ENCODE assay signal across 27 mouse cellular contexts in the genomic region with DNA sequence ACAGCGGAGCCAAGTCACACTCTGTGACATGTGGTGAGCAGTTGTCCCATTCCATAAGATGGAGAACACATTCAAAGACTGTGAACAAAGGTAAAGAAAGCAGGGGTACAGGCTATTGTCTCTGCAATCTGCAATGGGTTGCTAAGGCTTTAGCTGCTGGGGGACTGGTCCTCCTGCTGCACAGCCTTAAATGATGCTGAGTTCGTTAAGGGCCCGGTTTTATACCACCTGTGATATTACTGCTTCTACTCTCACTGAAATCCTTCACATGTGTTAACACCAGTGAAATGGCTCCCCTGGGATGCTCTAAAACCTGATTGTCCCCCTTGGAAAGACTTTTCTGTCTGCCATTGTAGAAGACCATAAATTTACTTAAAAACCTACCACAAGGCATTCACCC. TPM values are rescaled to one million over a fixed set of nuclear protein-coding genes. Genes with fewer than 3 reads are reported as not detected.
DNase-seq lines count a peak whose midpoint lies in the region; ATAC-seq lines count a peak whose summit lies in the region.
"Had no signal": no experiment of that assay in that cellular context is flagged by ENCODE, and none has a peak within 500 bp of the region (broad histone marks: within the 10 kb centered on the region; RNA-seq: fewer than 3 reads in every experiment).

No protein-coding gene starts in this region.

- no peak overlapping the region for H3K9ac ChIP-seq in midbrain, embryonic 14.5 days (replicated peaks; ENCODE audit: low read length)
- no peak overlapping the region for H3K9ac ChIP-seq in embryonic facial prominence, embryonic 15.5 days
- no peak overlapping the region for H3K9ac ChIP-seq in neural tube, embryonic 13.5 days
- H3K9ac ChIP-seq: heart, embryonic 13.5 days; intestine, embryonic 15.5 days; liver, embryonic 15.5 days; midbrain, embryonic 12.5 days had no signal

- no peaks in the 10 kb centered on the region for H3K36me3 ChIP-seq in midbrain, embryonic 10.5 days
- H3K36me3 ChIP-seq in midbrain, embryonic 14.5 days (ENCODE audit: control insufficient read depth, insufficient read depth, low read length): no peaks in the 10 kb centered on the region
- no peaks in the 10 kb centered on the region for H3K36me3 ChIP-seq in embryonic facial prominence, embryonic 15.5 days
- no peaks in the 10 kb centered on the region for H3K36me3 ChIP-seq in neural tube, embryonic 13.5 days
- H3K36me3 ChIP-seq: heart, embryonic 13.5 days; intestine, embryonic 15.5 days; liver, embryonic 15.5 days; midbrain, embryonic 12.5 days had no signal

- ATAC-seq in midbrain, embryonic 14.5 days (ENCODE audit: low FRiP score, low TSS enrichment): no peak
- no peak for ATAC-seq in embryonic facial prominence, embryonic 15.5 days (ENCODE audit: insufficient number of reproducible peaks, low FRiP score, low TSS enrichment, low read depth)
- 0 out of 2 replicates have a peak, but pooled peaks have one; percentile 26 for ATAC-seq in neural tube, embryonic 13.5 days (ENCODE audit: low read depth)
- ATAC-seq: forebrain, embryonic 14.5 days; hindbrain, embryonic 16.5 days; intestine, embryonic 15.5 days; lung, postnatal 0 days had no signal

- 79% methylated on average over 3 of the region's 3 CpGs for WGBS in midbrain, embryonic 10.5 days
- WGBS in midbrain, embryonic 14.5 days: 68% methylated on average over 3 of the region's 3 CpGs
- WGBS in embryonic facial prominence, embryonic 15.5 days: 57% methylated on average over 3 of the region's 3 CpGs
- WGBS in neural tube, embryonic 13.5 days: 21% methylated on average over 3 of the region's 3 CpGs

- no peak overlapping the region for H3K4me3 ChIP-seq in midbrain, embryonic 10.5 days
- H3K4me3 ChIP-seq in midbrain, embryonic 14.5 days (replicated peaks; ENCODE audit: low read depth, low read length): no peak overlapping the region
- H3K4me3 ChIP-seq in embryonic facial prominence, embryonic 15.5 days (replicated peaks): no peak overlapping the region
- H3K4me3 ChIP-seq in neural tube, embryonic 13.5 days: no peak overlapping the region
- H3K4me3 ChIP-seq: heart, adult 2 months; heart, embryonic 13.5 days; intestine, embryonic 15.5 days; liver, embryonic 15.5 days; midbrain, embryonic 12.5 days had no signal

- H3K27ac ChIP-seq in midbrain, embryonic 10.5 days (replicated peaks): 0 out of 2 replicates have a peak overlapping the region, but pooled peaks have one; percentile 1
- no peak overlapping the region for H3K27ac ChIP-seq in midbrain, embryonic 14.5 days (replicated peaks; ENCODE audit: low read depth, low read length)
- peak overlapping the region; percentile 34; the same call in 1 of the 2 replicates for H3K27ac ChIP-seq in embryonic facial prominence, embryonic 15.5 days (replicated peaks)
- no peak overlapping the region for H3K27ac ChIP-seq in neural tube, embryonic 13.5 days (replicated peaks)
- H3K27ac ChIP-seq: heart, adult 2 months; heart, embryonic 13.5 days; intestine, embryonic 15.5 days; liver, embryonic 15.5 days; macrophage; midbrain, embryonic 12.5 days had no signal

- intact Hi-C loops in heart, postnatal 36 days (cut with DNase I): no loop called here
- intact Hi-C loops in left cerebral cortex, postnatal 10 days (cut with DNase I): no loop called here

- 0 out of 2 replicates have a peak, but pooled peaks cover 12% of the 10 kb centered on the region for H3K27me3 ChIP-seq in midbrain, embryonic 10.5 days (ENCODE audit: low read depth, poor library complexity, severe bottlenecking)
- H3K27me3 ChIP-seq in midbrain, embryonic 14.5 days (ENCODE audit: control insufficient read depth, insufficient read depth, low read length): no peaks in the 10 kb centered on the region
- H3K27me3 ChIP-seq in embryonic facial prominence, embryonic 15.5 days: no peaks in the 10 kb centered on the region
- H3K27me3 ChIP-seq in neural tube, embryonic 13.5 days: peaks cover 11% of the 10 kb centered on the region
- H3K27me3 ChIP-seq: heart, embryonic 13.5 days; intestine, embryonic 15.5 days; midbrain, embryonic 12.5 days had no signal

- peaks cover 63% of the 10 kb centered on the region for H3K4me1 ChIP-seq in midbrain, embryonic 10.5 days
- H3K4me1 ChIP-seq in midbrain, embryonic 14.5 days (ENCODE audit: control insufficient read depth, insufficient read depth, low read length): peaks cover 2% of the 10 kb centered on the region; the same call in 1 of the 2 replicates
- H3K4me1 ChIP-seq in embryonic facial prominence, embryonic 15.5 days: peaks cover 47% of the 10 kb centered on the region
- H3K4me1 ChIP-seq in neural tube, embryonic 13.5 days (replicated peaks): peaks cover 31% of the 10 kb centered on the region
- H3K4me1 ChIP-seq: liver, embryonic 15.5 days had no signal

- H3K9me3 ChIP-seq in midbrain, embryonic 10.5 days (replicated peaks): no peaks in the 10 kb centered on the region
- H3K9me3 ChIP-seq in midbrain, embryonic 14.5 days (ENCODE audit: control insufficient read depth, low read length): no peaks in the 10 kb centered on the region
- H3K9me3 ChIP-seq in embryonic facial prominence, embryonic 15.5 days (replicated peaks): no peaks in the 10 kb centered on the region
- no peaks in the 10 kb centered on the region for H3K9me3 ChIP-seq in neural tube, embryonic 13.5 days
- H3K9me3 ChIP-seq: heart, embryonic 13.5 days; intestine, embryonic 15.5 days; liver, embryonic 15.5 days; midbrain, embryonic 12.5 days had no signal

- H3K4me2 ChIP-seq in midbrain, embryonic 14.5 days (ENCODE audit: low read length): no peak overlapping the region
- peak overlapping the region; percentile 15; the same call in 1 of the 2 replicates for H3K4me2 ChIP-seq in embryonic facial prominence, embryonic 15.5 days (replicated peaks)
- no peak overlapping the region for H3K4me2 ChIP-seq in neural tube, embryonic 13.5 days
- H3K4me2 ChIP-seq: heart, embryonic 13.5 days; intestine, embryonic 15.5 days; liver, embryonic 15.5 days; midbrain, embryonic 12.5 days had no signal

- DNase-seq in heart, adult 11 months: peak; percentile 35
- no peak for DNase-seq in heart, postnatal 36 days
- DNase-seq in midbrain, embryonic 10.5 days (ENCODE audit: low spot score): no peak
- DNase-seq in midbrain, embryonic 14.5 days: no peak
- DNase-seq in layer of hippocampus, adult 18-20 months (ENCODE audit: low spot score in 2 of 2): no peak
- no peak for DNase-seq in left cerebral cortex, postnatal 10 days (ENCODE audit: extremely low spot score in 1 of 2, low spot score in 2 of 2)
- DNase-seq: adrenal gland, postnatal 25 days; cerebellum, adult 8-10 months; cerebellum, postnatal 36 days; gastrocnemius, postnatal 25 days; heart, adult 2 months; heart, postnatal 4 days; kidney, adult 9 months; liver; thymus, adult 18-20 months; thymus, postnatal 4 days had no signal

RNA-seq across cellular contexts. Expression of a gene that starts 6.1 kb away (rescaled TPM):
- total RNA-seq in heart, postnatal 36 days (2021): under 1 TPM; 0.25 to 0.30 TPM
- 6.0 and 7.7 TPM in 2 replicates for polyA plus RNA-seq in midbrain, embryonic 10.5 days (2016; fragmentation: Nextera tagmentation; extraction: Ambion mirVana)
- polyA plus RNA-seq in midbrain, embryonic 14.5 days (2014; fragmentation: Nextera tagmentation; extraction: Ambion mirVana): 2.1 and 2.9 TPM in 2 replicates
- 13.9 and 14.1 TPM in 2 replicates for polyA plus RNA-seq in embryonic facial prominence, embryonic 15.5 days (2015; fragmentation: Nextera tagmentation; extraction: Ambion mirVana)
- 1.8 and 2.3 TPM in 2 replicates for polyA plus RNA-seq in neural tube, embryonic 13.5 days (2015; fragmentation: Nextera tagmentation; extraction: Ambion mirVana)
- 1 to 10 TPM; 2.1 to 2.2 TPM for total RNA-seq in layer of hippocampus, adult 18-20 months (2021)
- 1 to 10 TPM; 1.8 to 2.0 TPM for total RNA-seq in left cerebral cortex, postnatal 10 days (2021)
- total RNA-seq: neutrophil, adult 5-6 weeks had no signal
- polyA plus RNA-seq: macrophage had no signal

Comparison
In these comparisons a context has a peak if more than half of its experiments do, and no peak if none do; other contexts are left out.
1. H3K27ac ChIP-seq: peak in midbrain, embryonic 10.5 days (single experiment) and embryonic facial prominence, embryonic 15.5 days (single experiment); none in midbrain, embryonic 14.5 days (single experiment) and neural tube, embryonic 13.5 days (single experiment).